Mouse (Mus musculus): ENCODE results near the gene Sptlc2. TPM values are rescaled to one million over a fixed set of nuclear protein-coding genes. Genes with fewer than 3 reads are reported as not detected.

Gene Sptlc2
- polyA plus RNA-seq, 1 experiment from 2014 or later = 64.8 TPM

DNA sequence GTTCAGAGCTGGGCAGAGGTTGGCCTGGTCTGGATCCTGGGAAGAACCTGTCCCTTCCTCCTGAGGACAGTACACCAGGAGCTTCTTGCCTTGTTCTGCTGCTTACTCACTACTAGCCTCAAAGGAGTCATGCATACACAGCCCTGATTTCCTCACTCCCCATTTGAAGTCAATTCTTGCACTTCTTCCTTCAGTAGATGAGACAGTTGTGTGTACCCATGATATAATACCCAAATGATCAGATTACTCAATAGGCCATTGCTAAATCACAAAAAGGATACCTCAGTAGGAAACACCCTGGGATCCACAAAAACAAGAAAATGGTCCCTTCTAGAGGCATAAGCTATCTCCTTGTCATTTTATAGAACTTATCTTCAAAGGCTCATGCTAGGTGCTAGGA lies 3.2 kb upstream of the Sptlc2 start:
- no peaks in the 10 kb centered on the region for H3K9me3 ChIP-seq
- H3K4me1 ChIP-seq (replicated peaks) = peaks cover 12% of the 10 kb centered on the region
- no peak for ATAC-seq (ENCODE audit: low FRiP score)

DNA sequence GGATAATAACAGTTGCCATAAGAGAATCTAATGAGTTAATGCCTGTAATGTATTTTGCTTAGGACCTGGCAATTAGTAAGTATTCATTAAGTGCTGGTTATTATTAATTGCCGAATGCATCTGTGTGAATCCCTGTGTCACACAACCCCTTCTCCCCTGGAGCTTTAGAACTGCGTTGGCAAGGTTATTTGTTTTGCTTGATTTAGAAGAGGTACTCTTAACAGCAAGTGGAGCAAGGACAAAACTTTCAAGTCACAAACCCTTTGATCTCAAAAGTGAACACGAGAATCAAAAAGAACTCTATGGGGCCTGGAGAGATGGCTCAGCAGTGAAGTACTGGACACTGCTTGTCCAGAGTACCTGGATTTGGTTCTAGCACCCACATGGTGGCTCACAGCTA lies 1.1 kb upstream of the Sptlc2 start:
- Histone ChIP-seq H3K9me3 (no peaks in the 10 kb centered on the region), H3K27me3 (no peaks in the 10 kb centered on the region), H3K4me2 (peak overlapping the region; percentile 53), H3K4me3 (0 out of 2 replicates have a peak overlapping the region, but pooled peaks have one; percentile 97), H3K9ac (no peak overlapping the region), H3K27ac (no peak overlapping the region), H3K4me1 (replicated peaks) (peaks cover 18% of the 10 kb centered on the region), H3K36me3 (no peaks in the 10 kb centered on the region)
- 69% methylated on average over 3 of the region's 3 CpGs for WGBS
- ATAC-seq (ENCODE audit: low FRiP score) = no peak

More for the DNA sequence above, 3.2 kb upstream of the Sptlc2 start:
- H3K9ac ChIP-seq = no peak overlapping the region
- no peak overlapping the region for H3K27ac ChIP-seq
- no peaks in the 10 kb centered on the region for H3K36me3 ChIP-seq
- no peaks in the 10 kb centered on the region for H3K27me3 ChIP-seq
- H3K4me2 ChIP-seq = no peak overlapping the region
- H3K4me3 ChIP-seq = no peak overlapping the region

GRCm38 (mm10) chr12:87387171-87388121 lies 709 bp downstream of the Sptlc2 start:
- WGBS = 2% methylated on average over 40 of the region's 65 CpGs
- Histone ChIP-seq H3K27ac (peak overlapping the region; percentile 89), H3K4me2 (peak overlapping the region; percentile 97), H3K27me3 (no peaks in the 10 kb centered on the region), H3K9me3 (no peaks in the 10 kb centered on the region), H3K9ac (peak overlapping the region; percentile 98), H3K36me3 (no peaks in the 10 kb centered on the region), H3K4me1 (replicated peaks) (peaks cover 18% of the 10 kb centered on the region), H3K4me3 (peak overlapping the region; percentile 97)
- ATAC-seq (ENCODE audit: low FRiP score) = peak; percentile 67

- Histone ChIP-seq H3K4me2 (no peak overlapping the region), H3K9me3 (no peaks in the 10 kb centered on the region), H3K27ac (no peak overlapping the region), H3K27me3 (no peaks in the 10 kb centered on the region), H3K4me3 (no peak overlapping the region), H3K4me1 (replicated peaks) (peaks cover 18% of the 10 kb centered on the region), H3K9ac (no peak overlapping the region), H3K36me3 (no peaks in the 10 kb centered on the region)
- ATAC-seq (ENCODE audit: low FRiP score) = no peak
- 93% methylated on average over 3 of the region's 3 CpGs for WGBS
These were observed 3.1 kb downstream of the Sptlc2 start for GRCm38 (mm10) chr12:87385051-87385450.

- H3K9me3 ChIP-seq = no peaks in the 10 kb centered on the region
- no peak overlapping the region for H3K4me3 ChIP-seq
- H3K4me2 ChIP-seq = no peak overlapping the region
- H3K27ac ChIP-seq = no peak overlapping the region
- H3K36me3 ChIP-seq = no peaks in the 10 kb centered on the region
- H3K9ac ChIP-seq = no peak overlapping the region
- 79% methylated on average over 2 of the region's 2 CpGs for WGBS
- H3K4me1 ChIP-seq (replicated peaks) = peaks cover 10% of the 10 kb centered on the region
- no peak for ATAC-seq (ENCODE audit: low FRiP score)
- no peaks in the 10 kb centered on the region for H3K27me3 ChIP-seq
These were observed 6.8 kb downstream of the Sptlc2 start for GRCm38 (mm10) chr12:87381380-87381682.

- Histone ChIP-seq H3K27ac (no peak overlapping the region), H3K4me1 (replicated peaks) (peaks cover 4% of the 10 kb centered on the region), H3K36me3 (no peaks in the 10 kb centered on the region), H3K27me3 (no peaks in the 10 kb centered on the region), H3K4me2 (no peak overlapping the region), H3K9ac (no peak overlapping the region), H3K4me3 (no peak overlapping the region), H3K9me3 (no peaks in the 10 kb centered on the region)
- no peak for ATAC-seq (ENCODE audit: low FRiP score)
- 94% methylated on average over 10 of the region's 10 CpGs for WGBS
These were observed 7.4 kb downstream of the Sptlc2 start for GRCm38 (mm10) chr12:87380586-87381379.

DNA sequence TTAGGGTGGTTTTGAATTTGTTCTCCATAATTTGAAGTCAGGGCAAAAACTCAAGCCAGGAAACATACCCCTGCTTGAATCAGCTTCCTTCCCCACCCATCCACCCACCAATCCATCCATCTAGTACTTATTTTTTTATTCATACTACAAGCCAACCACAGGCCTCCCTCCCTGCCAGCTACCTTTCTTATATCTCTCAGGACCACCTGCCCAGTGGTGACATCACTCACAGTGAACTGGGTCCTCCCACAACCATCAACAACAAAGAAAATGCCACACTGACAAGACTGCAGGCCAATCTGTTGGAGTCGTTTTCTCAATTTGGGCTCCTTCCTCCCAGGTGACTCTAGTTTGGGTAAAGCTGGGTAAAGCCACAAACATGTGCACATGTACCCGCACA lies 8.7 kb downstream of the Sptlc2 start:
- Histone ChIP-seq H3K4me2 (no peak overlapping the region), H3K27ac (no peak overlapping the region), H3K4me3 (no peak overlapping the region), H3K9me3 (no peaks in the 10 kb centered on the region), H3K9ac (no peak overlapping the region), H3K36me3 (no peaks in the 10 kb centered on the region), H3K27me3 (no peaks in the 10 kb centered on the region), H3K4me1 (replicated peaks) (peaks cover 4% of the 10 kb centered on the region)
- ATAC-seq (ENCODE audit: low FRiP score) = no peak
- 84% methylated on average over 2 of the region's 2 CpGs for WGBS

- 86% methylated on average over 6 of the region's 6 CpGs for WGBS
- Histone ChIP-seq H3K27ac (no peak overlapping the region), H3K9ac (no peak overlapping the region), H3K36me3 (no peaks in the 10 kb centered on the region), H3K4me2 (no peak overlapping the region), H3K4me1 (replicated peaks) (peaks cover 4% of the 10 kb centered on the region), H3K4me3 (no peak overlapping the region), H3K27me3 (no peaks in the 10 kb centered on the region), H3K9me3 (no peaks in the 10 kb centered on the region)
- no peak for ATAC-seq (ENCODE audit: low FRiP score)
These were observed 14.0 kb downstream of the Sptlc2 start for GRCm38 (mm10) chr12:87374159-87374558.

DNA sequence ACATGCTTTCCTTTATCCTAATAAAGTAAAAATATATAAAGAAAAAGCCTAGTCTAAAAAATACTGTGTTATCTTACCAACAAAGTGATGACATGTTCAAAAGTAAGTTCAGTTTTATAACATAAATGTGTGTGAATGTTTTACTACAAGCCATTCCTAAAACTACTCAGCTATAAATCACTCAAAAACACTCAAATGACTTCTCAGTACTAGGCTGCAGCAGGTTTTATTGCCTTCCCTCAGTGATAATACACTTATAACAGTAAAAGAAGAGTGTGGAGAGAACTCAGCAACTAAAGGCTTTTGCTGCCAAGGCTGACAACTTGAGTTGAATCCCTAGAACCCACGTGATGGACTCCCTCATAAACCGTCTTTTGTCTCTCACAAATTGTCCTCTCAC lies 18.8 kb downstream of the Sptlc2 start:
- WGBS = 81% methylated on average over 2 of the region's 2 CpGs
- Histone ChIP-seq H3K9me3 (no peaks in the 10 kb centered on the region), H3K4me3 (no peak overlapping the region), H3K4me1 (replicated peaks) (no peaks in the 10 kb centered on the region), H3K9ac (no peak overlapping the region), H3K27me3 (no peaks in the 10 kb centered on the region), H3K27ac (no peak overlapping the region), H3K4me2 (no peak overlapping the region), H3K36me3 (peaks cover 21% of the 10 kb centered on the region)
- no peak for ATAC-seq (ENCODE audit: low FRiP score)

- H3K4me1 ChIP-seq (replicated peaks) = no peaks in the 10 kb centered on the region
- no peak overlapping the region for H3K4me2 ChIP-seq
- H3K9me3 ChIP-seq = no peaks in the 10 kb centered on the region
- H3K9ac ChIP-seq = no peak overlapping the region
- H3K27me3 ChIP-seq = no peaks in the 10 kb centered on the region
- H3K27ac ChIP-seq = no peak overlapping the region
- H3K4me3 ChIP-seq = no peak overlapping the region
- H3K36me3 ChIP-seq = peaks cover 21% of the 10 kb centered on the region
- ATAC-seq (ENCODE audit: low FRiP score) = no peak
These were observed 20.1 kb downstream of the Sptlc2 start for GRCm38 (mm10) chr12:87368092-87368491.

GRCm38 (mm10) chr12:87365676-87366075 lies 22.5 kb downstream of the Sptlc2 start:
- H3K27me3 ChIP-seq = no peaks in the 10 kb centered on the region
- H3K36me3 ChIP-seq = peaks cover 21% of the 10 kb centered on the region
- H3K4me3 ChIP-seq = no peak overlapping the region
- no peak overlapping the region for H3K27ac ChIP-seq
- H3K9ac ChIP-seq = no peak overlapping the region
- WGBS = 89% methylated on average over 9 of the region's 9 CpGs
- ATAC-seq (ENCODE audit: low FRiP score) = no peak
- no peak overlapping the region for H3K4me2 ChIP-seq
- no peaks in the 10 kb centered on the region for H3K9me3 ChIP-seq
- H3K4me1 ChIP-seq (replicated peaks) = peaks cover 2% of the 10 kb centered on the region; the same call in 1 of the 2 replicates

DNA sequence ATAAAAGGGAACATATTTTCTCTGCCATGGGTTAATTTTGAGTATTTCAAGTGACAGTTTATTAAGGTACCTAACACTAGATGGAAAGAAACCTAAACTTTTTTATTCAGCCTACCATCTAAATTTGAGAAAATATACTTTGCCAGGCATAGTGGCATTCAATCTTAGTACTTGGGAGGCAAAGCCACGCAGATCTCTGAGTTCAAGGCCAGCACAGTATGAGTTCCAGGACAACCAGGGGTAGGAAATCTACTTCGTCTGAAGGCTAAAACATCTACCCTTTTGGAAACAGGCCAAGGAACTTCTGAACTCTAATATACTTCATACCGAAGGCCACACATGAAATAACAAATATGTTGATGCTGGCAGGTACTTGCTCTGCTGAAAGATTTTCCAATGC lies 26.0 kb downstream of the Sptlc2 start:
- Histone ChIP-seq H3K27me3 (no peaks in the 10 kb centered on the region), H3K9me3 (no peaks in the 10 kb centered on the region), H3K9ac (no peak overlapping the region), H3K36me3 (peaks cover 6% of the 10 kb centered on the region), H3K27ac (no peak overlapping the region), H3K4me2 (no peak overlapping the region), H3K4me3 (no peak overlapping the region), H3K4me1 (replicated peaks) (peaks cover 4% of the 10 kb centered on the region; the same call in 1 of the 2 replicates)
- 84% methylated on average over 3 of the region's 3 CpGs for WGBS
- ATAC-seq (ENCODE audit: low FRiP score) = no peak

Measured in hindbrain, embryonic 13.5 days (tissue).